Mouse (Mus musculus) liver, embryonic 14.5 days (tissue): Measurements from ENCODE around the gene Ets1. TPM values are rescaled to one million over a fixed set of nuclear protein-coding genes. Genes with fewer than 3 reads are reported as not detected.

Experiments
- ATAC-seq: fragments of 200-750 bp; cut with Nextera tagmentation; 2 replicates; pipeline ENCODE4 v1.8.0; 2017; ENCODE audit warnings: moderate number of reproducible peaks, mild to moderate bottlenecking, moderate library complexity; ENCODE audit not compliant: insufficient read depth
- DNase-seq, 3 experiments: peaks; one replicate each; pipeline ENCODE4 v3.0.0-alpha.2; 2012 to 2013; ENCODE audit warnings: low read depth in 3 of 3, low spot score in 3 of 3
- H3K27ac ChIP-seq: fragments of 300-500 bp; sonication (generic); 2 replicates; pipeline ENCODE4 v1.5.1; 2014; ENCODE audit warnings: moderate library complexity, mild to moderate bottlenecking, control low read depth, inconsistent platforms
- H3K27me3 ChIP-seq: fragments of 300-500 bp; sonication (generic); 2 replicates; pipeline ENCODE4 v1.6.1; 2014; ENCODE audit warnings: mild to moderate bottlenecking, low read length, moderate library complexity; ENCODE audit not compliant: control insufficient read depth, insufficient read depth
- H3K36me3 ChIP-seq: fragments of 300-500 bp; sonication (generic); replicated peaks from 2 replicates; pipeline ENCODE4 v1.6.1; 2014; ENCODE audit warnings: low read depth; ENCODE audit not compliant: control insufficient read depth, insufficient read depth
- H3K4me1 ChIP-seq, 2 experiments: fragments of 200-500 bp in 1 of 2; fragments of 300-500 bp in 1 of 2; sonication (generic) in 1 of 2; replicated peaks; 2 replicates each; pipeline ENCODE4 v1.6.1; 2012 to 2014; ENCODE audit warnings: antibody characterized with exemption in 1 of 2, inconsistent platforms in 1 of 2, low read length in 1 of 2; ENCODE audit not compliant: control insufficient read depth in 2 of 2, insufficient read depth in 2 of 2
- H3K4me2 ChIP-seq: fragments of 300-500 bp; sonication (generic); 2 replicates; pipeline ENCODE4 v1.6.1; 2014; ENCODE audit warnings: low read depth, mild to moderate bottlenecking, control low read depth, moderate library complexity
- H3K4me3 ChIP-seq, 2 experiments: fragments of 200-500 bp in 1 of 2; fragments of 300-500 bp in 1 of 2; sonication (generic) in 1 of 2; 2 replicates each; pipeline ENCODE4 v1.5.1; 2012 to 2014; ENCODE audit warnings: low read depth in 2 of 2, low read length in 2 of 2, mild to moderate bottlenecking in 2 of 2, control low read depth in 1 of 2, inconsistent platforms in 1 of 2, moderate library complexity in 1 of 2; ENCODE audit not compliant: insufficient read depth in 1 of 2
- H3K9ac ChIP-seq: fragments of 300-500 bp; sonication (generic); replicated peaks from 2 replicates; pipeline ENCODE4 v1.6.1; 2014; ENCODE audit warnings: mild to moderate bottlenecking, control low read depth, moderate library complexity
- H3K9me3 ChIP-seq: fragments of 300-500 bp; sonication (generic); 2 replicates; pipeline ENCODE4 v1.6.1; 2016; ENCODE audit warnings: low read length, mixed read lengths; ENCODE audit not compliant: control insufficient read depth
- CTCF ChIP-seq: IDR thresholded peaks from 2 replicates; pipeline ENCODE4 v1.5.1; 2016; ENCODE audit warnings: antibody characterized with exemption, low read depth, control low read depth
- EP300 ChIP-seq: IDR thresholded peaks from 2 replicates; pipeline ENCODE4 v1.6.1; 2016; ENCODE audit warnings: antibody characterized with exemption, low read depth
- WGBS: fragments of 180-500 bp; shearing (Covaris S2); extraction: QIAGEN DNeasy Blood & Tissue Kit; methylation state at CpG from one replicate; pipeline ENCODE4 v1.1.7; 2014; ENCODE audit not compliant: insufficient replicate concordance; 5-methylcytosine and 5-hydroxymethylcytosine counted together
- polyA plus RNA-seq, 2 experiments: library from polyadenylated mRNA; depleted of rRNA in 1 of 2; stranded (reverse) in 1 of 2; unstranded in 1 of 2; fragments of >200 nt; fragmentation: Nextera tagmentation in 1 of 2; extraction: Ambion mirVana in 1 of 2; gene quantifications; 2 replicates each; pipeline versions ENCODE4 v1.2.1 to v1.2.3; 2012 to 2014

Gene Ets1
- polyA plus RNA-seq, 2 experiments, result 4.4 to 8.0 TPM

DNA sequence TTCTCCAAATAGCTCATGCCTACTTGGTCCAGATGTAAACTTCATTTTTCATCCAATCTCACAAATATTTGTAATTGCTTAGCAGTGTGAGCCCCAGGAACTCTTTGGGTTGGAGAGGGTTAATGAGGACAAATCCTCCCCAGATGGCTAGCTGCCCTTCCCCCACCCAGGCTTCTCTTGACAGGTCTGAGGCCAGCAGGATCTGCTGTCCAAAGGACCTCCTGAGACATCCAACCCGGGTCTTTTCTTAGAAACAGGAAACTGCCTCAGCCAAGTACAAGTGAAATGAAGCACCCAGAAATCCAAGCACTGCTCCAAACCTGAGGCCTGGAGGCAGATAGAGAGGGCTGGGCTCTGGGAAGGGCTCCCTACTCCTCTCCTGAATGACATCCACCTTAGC, 151.6 kb downstream of the Ets1 start:
- H3K9ac ChIP-seq, result no peak overlapping the region
- no peak overlapping the region for H3K4me2 ChIP-seq
- H3K9me3 ChIP-seq, result no peaks in the 10 kb centered on the region
- no peak overlapping the region for H3K4me3 ChIP-seq
- DNase-seq, result no peak
- H3K27ac ChIP-seq, result no peak overlapping the region
- TF ChIP-seq EP300, result no peak
- TF ChIP-seq CTCF, result no peak
- no peaks in the 10 kb centered on the region for H3K4me1 ChIP-seq
- no peaks in the 10 kb centered on the region for H3K27me3 ChIP-seq
- 5% methylated on average over 1 of the region's 1 CpGs for WGBS
- no peaks in the 10 kb centered on the region for H3K36me3 ChIP-seq
- no peak for ATAC-seq

- H3K4me1 ChIP-seq, result no peaks in the 10 kb centered on the region
- no peak overlapping the region for H3K27ac ChIP-seq
- no peak overlapping the region for H3K4me3 ChIP-seq
- DNase-seq (no peak), ATAC-seq (no peak)
- no peak overlapping the region for H3K4me2 ChIP-seq
- H3K9ac ChIP-seq, result no peak overlapping the region
- 57% methylated on average over 7 of the region's 7 CpGs for WGBS
- H3K36me3 ChIP-seq, result no peaks in the 10 kb centered on the region
- no peaks in the 10 kb centered on the region for H3K9me3 ChIP-seq
- TF ChIP-seq EP300 (no peak), CTCF (no peak)
- no peaks in the 10 kb centered on the region for H3K27me3 ChIP-seq
Measured at GRCm38 (mm10) chr9:32789306-32789705, 153.3 kb downstream of the Ets1 start.

DNA sequence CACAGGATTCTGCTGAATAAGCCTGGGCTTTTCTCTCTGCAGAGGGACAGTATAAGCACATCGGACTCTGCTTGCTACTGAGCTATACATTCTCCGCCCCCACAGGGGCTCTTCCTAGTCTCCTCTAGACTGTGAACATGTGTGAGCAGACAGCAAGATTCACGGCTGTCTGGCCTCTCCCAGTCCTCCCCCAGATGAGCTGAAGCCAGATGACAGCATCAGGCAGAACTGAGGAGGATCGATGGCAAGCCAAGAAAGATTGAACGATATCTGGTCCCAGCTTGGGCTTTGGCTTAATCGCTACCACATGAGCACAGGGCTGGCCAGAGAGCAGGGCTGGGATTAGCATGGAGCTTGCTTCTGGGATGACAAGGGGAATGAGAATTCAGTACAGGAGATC, 155.7 kb downstream of the Ets1 start:
- ATAC-seq (no peak), DNase-seq (no peak)
- Histone ChIP-seq H3K4me3 (no peak overlapping the region), H3K4me2 (no peak overlapping the region), H3K4me1 (no peaks in the 10 kb centered on the region), H3K9ac (no peak overlapping the region), H3K36me3 (no peaks in the 10 kb centered on the region), H3K27me3 (no peaks in the 10 kb centered on the region), H3K27ac (no peak overlapping the region), H3K9me3 (no peaks in the 10 kb centered on the region)
- 63% methylated on average over 6 of the region's 6 CpGs for WGBS
- TF ChIP-seq EP300, result no peak
- no peak for TF ChIP-seq CTCF

DNA sequence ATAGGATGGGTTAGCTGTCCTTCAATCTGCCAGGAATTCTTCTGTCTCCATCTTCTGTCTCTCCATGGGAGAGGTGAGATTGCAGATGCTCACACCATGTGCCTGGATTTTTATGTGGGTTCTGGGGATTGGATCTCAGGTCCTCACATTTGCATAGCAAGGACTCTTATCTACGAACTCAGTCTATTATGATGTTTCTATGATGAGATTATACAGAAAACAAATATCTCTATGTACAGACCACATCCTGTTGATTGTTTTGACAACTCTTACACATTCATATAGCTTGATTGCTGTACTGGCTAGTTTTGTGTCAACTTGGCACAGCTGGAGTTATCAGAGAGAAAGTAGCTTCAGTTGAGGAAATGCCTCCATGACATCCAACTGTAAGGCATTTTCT, 162.2 kb downstream of the Ets1 start:
- Histone ChIP-seq H3K27ac (no peak overlapping the region), H3K4me2 (no peak overlapping the region), H3K9me3 (no peaks in the 10 kb centered on the region), H3K4me3 (no peak overlapping the region), H3K9ac (no peak overlapping the region), H3K27me3 (no peaks in the 10 kb centered on the region), H3K4me1 (no peaks in the 10 kb centered on the region), H3K36me3 (no peaks in the 10 kb centered on the region)
- DNase-seq, result no peak
- ATAC-seq, result no peak
- no peak for TF ChIP-seq EP300
- TF ChIP-seq CTCF, result no peak
- 45% methylated on average over 1 of the region's 1 CpGs for WGBS

DNA sequence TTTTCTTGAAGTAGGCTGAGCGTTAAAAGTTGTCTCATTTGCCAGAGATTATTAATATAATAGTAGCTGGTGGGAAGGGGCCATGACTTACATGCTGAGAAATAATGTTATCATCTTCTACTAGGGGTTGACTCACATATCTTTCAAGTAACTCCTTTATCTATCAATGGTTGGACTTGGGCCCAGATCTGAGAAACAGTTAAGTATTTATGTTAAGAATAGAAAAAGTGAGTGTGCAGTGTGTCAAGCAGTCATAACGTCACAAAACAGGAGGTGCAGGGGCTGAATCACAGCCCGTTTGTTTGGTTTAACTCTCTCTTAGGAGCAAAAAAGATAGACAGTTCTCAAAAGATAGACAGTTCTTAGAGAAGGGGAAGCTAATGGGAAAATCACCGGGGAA, 170.1 kb downstream of the Ets1 start:
- ATAC-seq (no peak), DNase-seq (no peak)
- H3K4me2 ChIP-seq, result no peak overlapping the region
- 55% methylated on average over 4 of the region's 4 CpGs for WGBS
- no peaks in the 10 kb centered on the region for H3K27me3 ChIP-seq
- no peak overlapping the region for H3K4me3 ChIP-seq
- no peak overlapping the region for H3K9ac ChIP-seq
- no peaks in the 10 kb centered on the region for H3K4me1 ChIP-seq
- H3K27ac ChIP-seq, result no peak overlapping the region
- no peaks in the 10 kb centered on the region for H3K36me3 ChIP-seq
- no peaks in the 10 kb centered on the region for H3K9me3 ChIP-seq
- TF ChIP-seq CTCF (no peak), EP300 (no peak)

Other genes with a start within 250 kb of the Ets1 start
- 2.0 and 2.5 TPM in 2 replicates for gene Fli1, start 93.4 kb upstream of the Ets1 start, polyA plus RNA-seq (2012; rRNA removed)
- 6.2 and 6.9 TPM in 2 replicates for gene Fli1, start 93.4 kb upstream of the Ets1 start, polyA plus RNA-seq (2014; fragmentation: Nextera tagmentation; extraction: Ambion mirVana)